Mouse (Mus musculus) lung, adult 2 months (tissue): ENCODE results near the gene Tcp11l1. TPM values are rescaled to one million over a fixed set of nuclear protein-coding genes. Genes with fewer than 3 reads are reported as not detected.

ENCODE experiments used
- DNase-seq: peaks from one replicate; pipeline ENCODE4 v3.0.0; 2022
- H3K4me1 ChIP-seq: fragments of 200-500 bp; 2 replicates; pipeline ENCODE4 v1.6.1; 2011; ENCODE audit warnings: low read length; ENCODE audit not compliant: control insufficient read depth, insufficient read depth
- H3K4me3 ChIP-seq: fragments of 200-500 bp; replicated peaks from 2 replicates; pipeline ENCODE3; 2011; ENCODE audit warnings: low read depth, mild to moderate bottlenecking, control low read depth, low read length; ENCODE audit errors: extremely low read depth
- CTCF ChIP-seq: fragments of 200-500 bp; IDR thresholded peaks from 2 replicates; pipeline ENCODE4 v1.5.1; 2011; ENCODE audit warnings: mild to moderate bottlenecking, low read length, control low read depth; ENCODE audit not compliant: insufficient read depth
- POLR2A ChIP-seq: fragments of 200-500 bp; IDR thresholded peaks from 2 replicates; pipeline ENCODE4 v1.6.1; 2011; ENCODE audit warnings: low read depth, mild to moderate bottlenecking, control low read depth, low read length, borderline replicate concordance; ENCODE audit errors: extremely low read depth
- WGBS: fragments of 180-500 bp; shearing (Covaris S2); methylation state at CpG from one replicate; pipeline ENCODE4 v1.1.7; 2018; 5-methylcytosine and 5-hydroxymethylcytosine counted together
- polyA plus RNA-seq: library from polyadenylated mRNA; depleted of rRNA; stranded (reverse); fragments of >200 nt; gene quantifications from 2 replicates; pipeline ENCODE4 v1.2.3, GENCODE M21; 2012

The Tcp11l1 gene
- polyA plus RNA-seq, 1 experiment, result 5.1 TPM

DNA sequence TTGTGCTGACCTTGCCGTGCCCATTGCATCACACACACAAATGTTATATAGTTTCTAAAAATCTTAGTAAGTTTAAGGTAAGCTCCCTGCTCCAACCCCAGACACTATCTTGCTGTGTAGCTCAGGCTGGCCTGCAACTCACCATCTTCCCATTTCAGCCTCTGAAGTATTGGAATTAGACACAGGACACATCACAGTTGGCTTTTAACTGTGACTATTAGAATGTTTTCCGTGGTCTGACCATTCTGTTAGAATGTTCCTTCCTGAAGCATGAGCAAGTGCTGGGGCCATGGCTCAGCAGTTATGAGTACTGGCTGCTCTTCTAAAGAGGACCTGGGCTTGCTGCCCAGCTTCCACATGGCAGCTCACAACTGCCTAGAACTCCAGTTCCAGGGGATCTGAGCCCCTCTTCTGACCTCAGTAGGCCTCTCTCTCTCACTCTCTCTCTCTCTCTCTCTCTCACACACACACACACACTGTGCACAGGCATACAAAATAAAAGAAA is 5.3 kb upstream of the Tcp11l1 start:
- 70% methylated on average over 2 of the region's 2 CpGs for WGBS
- TF ChIP-seq POLR2A (no peak), CTCF (no peak)
- DNase-seq, result no peak

DNA sequence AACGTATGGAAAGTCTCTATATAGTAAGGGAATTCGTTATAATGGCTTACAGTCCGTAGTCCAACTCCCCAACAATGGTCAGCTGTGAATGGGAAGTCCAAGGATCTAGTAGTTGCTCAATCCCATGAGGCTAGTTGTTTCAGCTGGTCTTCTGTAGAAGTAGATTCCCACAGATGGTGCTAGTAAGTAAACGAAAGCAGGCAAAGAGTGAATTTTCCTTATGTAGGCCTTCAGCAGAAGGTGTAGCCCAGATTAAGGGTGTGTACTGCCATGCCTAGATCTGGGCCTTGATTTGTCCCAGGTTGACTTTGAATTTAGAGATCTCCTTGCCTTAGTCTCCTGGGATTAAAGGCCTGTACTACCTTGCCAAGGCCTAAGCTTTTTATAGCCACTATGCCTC is 4.3 kb upstream of the Tcp11l1 start, which contains the start of gene Pin1rt1:
TSS of gene Pin1rt1 (minus strand) at position 101 of the 400 bp plus-strand sequence.
- H3K4me3 ChIP-seq, result no peak within 1 kb of the TSS
- 88% methylated on average over 4 of the region's 4 CpGs for WGBS

More for the DNA sequence above, 5.3 kb upstream of the Tcp11l1 start:
- Histone ChIP-seq H3K4me1 (no peaks in the 10 kb centered on the region), H3K4me3 (no peak overlapping the region)

GRCm38 (mm10) chr2:104714254-104714691 is 2.3 kb upstream of the Tcp11l1 start:
- no peaks in the 10 kb centered on the region for H3K4me1 ChIP-seq
- DNase-seq, result no peak
- whole genome bisulfite sequencing, result 58% methylated on average over 15 of the region's 15 CpGs
- TF ChIP-seq POLR2A, result no peak
- no peak for TF ChIP-seq CTCF
- H3K4me3 ChIP-seq, result no peak overlapping the region

More for the DNA sequence above, 4.3 kb upstream of the Tcp11l1 start, which contains the start of gene Pin1rt1:
- no peak for TF ChIP-seq CTCF
- no peak for TF ChIP-seq POLR2A
- no peaks in the 10 kb centered on the region for H3K4me1 ChIP-seq
- DNase-seq, result no peak

DNA sequence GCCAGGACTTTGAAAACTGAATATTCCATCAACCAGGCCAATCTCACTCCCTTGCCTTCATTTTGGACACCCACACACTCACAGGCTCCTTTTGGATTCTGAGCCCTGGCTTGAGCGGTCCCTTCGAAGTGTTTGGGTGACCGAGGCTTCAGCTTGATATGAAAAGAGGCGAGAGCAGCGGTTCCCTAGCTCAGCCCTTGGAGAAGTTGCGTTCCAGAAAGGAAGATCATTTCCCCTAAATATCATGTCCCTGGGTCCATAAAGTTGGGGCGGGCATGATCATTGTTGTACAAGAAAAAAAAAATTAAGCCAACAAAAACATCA is 479 bp upstream of the Tcp11l1 start:
- Histone ChIP-seq H3K4me1 (no peaks in the 10 kb centered on the region), H3K4me3 (peak overlapping the region; percentile 90)
- no peak for DNase-seq
- under 1% methylated on average over 7 of the region's 7 CpGs for WGBS
- no peak for TF ChIP-seq POLR2A
- no peak for TF ChIP-seq CTCF

GRCm38 (mm10) chr2:104710670-104711370 is 1.1 kb downstream of the Tcp11l1 start:
- 25% methylated on average over 6 of the region's 6 CpGs for WGBS
- Histone ChIP-seq H3K4me3 (peak overlapping the region; percentile 1), H3K4me1 (no peaks in the 10 kb centered on the region)
- TF ChIP-seq CTCF (no peak), POLR2A (no peak)
- no peak for DNase-seq

DNA sequence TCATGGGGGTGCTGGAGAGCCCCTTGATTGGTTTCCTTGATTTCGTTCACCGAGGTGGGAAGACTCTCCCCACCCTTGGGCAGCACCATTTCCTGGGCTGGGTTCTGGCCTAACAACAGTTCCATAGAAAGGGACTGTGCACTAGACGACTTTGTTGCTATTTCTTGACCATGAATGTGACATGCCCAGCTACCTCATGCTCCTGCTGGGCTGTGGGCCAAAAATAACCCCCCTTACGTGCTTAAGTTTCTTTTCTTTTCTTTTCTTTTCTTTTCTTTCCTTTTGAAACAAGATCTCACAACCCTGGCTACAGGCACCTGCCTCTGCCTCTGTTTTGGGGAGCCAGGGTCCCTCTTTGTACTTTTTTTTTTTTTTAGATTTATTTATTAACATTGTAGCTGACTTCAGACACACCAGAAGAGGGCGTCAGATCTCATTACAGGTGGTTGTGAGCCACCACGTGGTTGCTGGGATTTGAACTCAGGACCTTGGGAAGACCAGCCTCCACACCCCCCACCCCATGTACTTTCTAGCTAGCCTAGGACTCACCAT is 2.1 kb downstream of the Tcp11l1 start:
- DNase-seq, result no peak
- TF ChIP-seq POLR2A (no peak), CTCF (no peak)
- H3K4me1 ChIP-seq, result no peaks in the 10 kb centered on the region
- H3K4me3 ChIP-seq, result no peak overlapping the region
- WGBS, result 60% methylated on average over 6 of the region's 6 CpGs

GRCm38 (mm10) chr2:104704355-104704754 is 7.6 kb downstream of the Tcp11l1 start:
- Histone ChIP-seq H3K4me3 (no peak overlapping the region), H3K4me1 (no peaks in the 10 kb centered on the region)
- TF ChIP-seq CTCF (no peak), POLR2A (no peak)
- no peak for DNase-seq
- 70% methylated on average over 3 of the region's 3 CpGs for WGBS

DNA sequence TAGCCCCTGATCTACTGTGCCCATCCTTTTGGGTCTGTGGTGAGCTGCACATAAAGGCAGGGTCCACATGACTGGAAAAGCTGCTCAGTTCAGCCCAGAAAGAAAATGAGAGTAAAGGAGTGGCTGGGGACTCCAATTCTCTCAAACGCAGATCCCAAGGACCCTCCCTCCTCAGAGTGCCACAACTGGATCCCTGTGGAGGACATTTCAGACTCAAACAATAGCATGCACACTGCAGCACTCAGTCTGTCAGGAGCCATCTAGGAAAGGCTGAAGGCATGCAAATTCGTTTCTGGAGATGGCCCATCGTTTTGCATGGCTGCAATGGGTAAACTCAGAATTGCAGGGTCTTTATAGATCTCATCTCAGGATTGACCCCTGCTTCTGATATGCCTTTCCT is 8.8 kb downstream of the Tcp11l1 start:
- WGBS, result 84% methylated on average over 3 of the region's 3 CpGs
- TF ChIP-seq CTCF, result no peak
- TF ChIP-seq POLR2A, result no peak
- H3K4me1 ChIP-seq, result no peaks in the 10 kb centered on the region
- no peak for DNase-seq
- H3K4me3 ChIP-seq, result no peak overlapping the region

- WGBS, result 82% methylated on average over 11 of the region's 11 CpGs
- DNase-seq, result no peak
- no peak for TF ChIP-seq CTCF
- Histone ChIP-seq H3K4me1 (no peaks in the 10 kb centered on the region), H3K4me3 (no peak overlapping the region)
These were observed 12.3 kb downstream of the Tcp11l1 start for GRCm38 (mm10) chr2:104699659-104700058.

DNA sequence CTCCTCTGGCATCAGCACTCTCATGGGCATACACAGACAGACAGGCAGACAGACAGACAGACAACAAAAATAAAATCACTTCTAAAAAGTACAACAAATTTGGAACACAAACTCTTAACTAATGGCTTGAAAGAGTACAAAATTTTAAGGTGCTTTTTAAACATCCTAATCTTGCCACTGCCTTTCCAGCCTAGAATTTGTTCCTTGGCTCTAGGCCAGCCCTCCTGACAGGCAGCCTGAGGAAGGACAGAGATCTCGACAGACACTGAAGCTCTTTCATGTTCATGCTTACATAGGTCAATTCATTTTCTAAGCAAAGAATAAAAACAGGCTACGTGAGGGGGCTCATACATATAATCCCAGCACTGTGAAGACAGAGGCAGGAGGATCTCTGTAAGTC is 19.4 kb downstream of the Tcp11l1 start:
- DNase-seq, result no peak
- H3K4me1 ChIP-seq, result no peaks in the 10 kb centered on the region
- no peak for TF ChIP-seq CTCF
- TF ChIP-seq POLR2A, result no peak
- WGBS, result 48% methylated on average over 2 of the region's 2 CpGs
- no peak overlapping the region for H3K4me3 ChIP-seq
